Mouse (Mus musculus): Measurements from ENCODE around the gene Hdgfl3.
"Not testable (repeated sequence)": the region's sequence is repeated elsewhere in the genome, so short reads cannot be mapped to it uniquely, and the experiment has no call there.

Hdgfl3 gene

DNA sequence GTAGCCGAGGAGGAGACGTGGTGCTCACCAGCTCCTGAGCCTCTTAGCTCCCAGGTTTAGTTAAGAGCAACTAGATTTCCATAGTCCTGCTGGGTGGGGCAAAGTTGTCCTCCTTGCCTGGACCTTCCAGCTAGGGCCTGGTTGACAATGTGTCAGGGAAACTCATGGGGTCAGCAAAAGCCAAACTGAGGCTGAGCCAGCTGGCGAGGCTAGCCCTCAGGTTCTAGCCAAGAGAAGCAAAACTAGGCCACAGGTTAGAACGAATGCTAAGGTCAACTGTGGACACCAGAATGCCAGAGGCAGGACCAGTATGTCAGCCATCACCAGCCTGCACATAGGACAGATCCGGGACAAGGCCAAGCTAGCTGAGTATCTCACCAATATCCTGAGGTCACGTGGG is 92.8 kb downstream of the Hdgfl3 start:
- TF ChIP-seq CTCF (conservative IDR thresholded peaks at IDR 0.05; ENCODE audit: low read length), result no peak
- TF ChIP-seq POU5F1 (IDR thresholded peaks at IDR 0.05; ENCODE audit: borderline replicate concordance, low read length), result no peak
- no peak for TF ChIP-seq NANOG (IDR thresholded peaks at IDR 0.05; ENCODE audit: borderline replicate concordance, low read length)
- H3K4me3 ChIP-seq (replicated peaks; ENCODE audit: low read length), result no peak overlapping the region

DNA sequence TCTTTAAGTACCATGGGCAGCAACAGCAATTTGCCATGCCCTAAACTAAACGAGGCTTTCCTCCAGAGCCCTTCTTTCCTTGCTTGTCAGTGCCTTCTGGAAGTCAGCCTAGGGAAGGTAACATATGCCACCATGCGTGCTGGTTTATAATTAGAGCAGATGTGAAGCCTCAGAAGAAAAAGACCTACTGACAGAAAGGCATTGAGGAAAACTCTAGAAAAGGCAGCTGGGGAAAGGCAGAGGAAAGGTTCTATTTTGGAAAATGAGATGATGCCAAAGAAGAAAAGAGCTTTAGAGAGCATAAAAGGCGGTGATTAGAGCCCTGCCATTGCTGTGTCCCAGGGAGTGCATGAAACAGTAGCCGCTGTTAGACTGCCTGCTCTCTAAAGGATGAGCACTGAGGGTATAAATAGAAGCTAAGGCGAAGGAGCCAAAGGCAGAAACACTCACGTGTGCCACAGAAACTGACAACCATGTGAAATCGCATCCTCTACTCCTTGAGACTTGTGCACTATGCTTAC is 93.6 kb downstream of the Hdgfl3 start:
- Histone ChIP-seq H3K4me3 (replicated peaks; ENCODE audit: low read length) (no peak overlapping the region), H3K27me3 (ENCODE audit: insufficient read depth, low read length) (no peaks in the 10 kb centered on the region; the same call in 1 of the 2 replicates), H3K36me3 (ENCODE audit: insufficient read depth, low read length) (no peaks in the 10 kb centered on the region), H3K9me3 (ENCODE audit: low read length) (peaks cover 14% of the 10 kb centered on the region), H3K4me1 (replicated peaks; ENCODE audit: low read depth, low read length) (no peaks in the 10 kb centered on the region)
- TF ChIP-seq POU5F1 (IDR thresholded peaks at IDR 0.05; ENCODE audit: borderline replicate concordance, low read length) (no peak), CTCF (conservative IDR thresholded peaks at IDR 0.05; ENCODE audit: low read length) (no peak), NANOG (IDR thresholded peaks at IDR 0.05; ENCODE audit: borderline replicate concordance, low read length) (no peak)

More for the DNA sequence above, 92.8 kb downstream of the Hdgfl3 start:
- Histone ChIP-seq H3K27me3 (ENCODE audit: insufficient read depth, low read length) (no peaks in the 10 kb centered on the region; the same call in 1 of the 2 replicates), H3K4me1 (replicated peaks; ENCODE audit: low read depth, low read length) (no peaks in the 10 kb centered on the region), H3K36me3 (ENCODE audit: insufficient read depth, low read length) (no peaks in the 10 kb centered on the region), H3K9me3 (ENCODE audit: low read length) (peaks cover 7% of the 10 kb centered on the region)

DNA sequence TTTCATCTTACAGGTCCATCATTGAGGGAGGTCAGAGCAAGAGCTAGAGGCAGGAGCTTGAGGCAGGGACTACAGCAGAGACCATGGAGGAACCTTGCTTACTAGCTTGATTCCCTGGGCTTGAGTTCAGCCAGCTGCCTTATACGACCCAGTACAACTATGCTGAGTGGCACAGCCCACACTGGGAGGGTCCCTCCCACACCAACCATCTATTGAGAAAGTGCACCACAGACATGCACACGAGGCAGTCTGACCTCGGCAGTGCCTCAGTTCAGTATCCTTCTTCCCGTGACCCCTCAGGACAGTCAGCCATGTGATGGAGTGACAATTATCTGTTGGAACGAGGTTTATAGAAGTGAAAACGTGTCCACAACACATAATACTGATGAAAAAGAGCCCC is 94.5 kb downstream of the Hdgfl3 start:
- TF ChIP-seq NANOG (IDR thresholded peaks at IDR 0.05; ENCODE audit: borderline replicate concordance, low read length), result no peak
- no peak for TF ChIP-seq CTCF (conservative IDR thresholded peaks at IDR 0.05; ENCODE audit: low read length)
- no peak for TF ChIP-seq POU5F1 (IDR thresholded peaks at IDR 0.05; ENCODE audit: borderline replicate concordance, low read length)
- Histone ChIP-seq H3K4me1 (replicated peaks; ENCODE audit: low read depth, low read length) (no peaks in the 10 kb centered on the region), H3K27me3 (ENCODE audit: insufficient read depth, low read length) (no peaks in the 10 kb centered on the region; the same call in 1 of the 2 replicates), H3K4me3 (replicated peaks; ENCODE audit: low read length) (no peak overlapping the region), H3K36me3 (ENCODE audit: insufficient read depth, low read length) (no peaks in the 10 kb centered on the region), H3K9me3 (ENCODE audit: low read length) (peaks cover 14% of the 10 kb centered on the region)

DNA sequence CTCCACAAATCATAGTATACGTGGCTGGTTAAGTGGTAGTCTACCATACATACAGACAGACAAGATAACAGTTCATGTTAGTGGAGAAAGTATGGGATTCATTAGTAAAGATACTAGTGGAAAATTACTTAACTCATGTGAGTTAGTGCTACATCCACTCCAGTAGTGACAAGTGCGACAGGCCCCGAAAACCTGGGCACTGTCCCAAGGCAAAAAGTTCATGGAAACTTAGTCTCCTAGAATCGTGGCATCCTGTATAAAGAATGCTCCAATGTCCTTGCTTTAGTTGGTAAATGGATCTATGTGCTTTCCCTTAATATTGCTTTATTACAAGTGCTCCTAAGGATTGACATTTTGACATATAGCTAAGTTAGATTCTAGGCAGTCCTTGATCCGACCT is 96.5 kb downstream of the Hdgfl3 start:
- not testable (repeated sequence) for H3K4me3 ChIP-seq (replicated peaks; ENCODE audit: low read length); H3K36me3 ChIP-seq (ENCODE audit: insufficient read depth, low read length); H3K4me1 ChIP-seq (replicated peaks; ENCODE audit: low read depth, low read length); H3K27me3 ChIP-seq (ENCODE audit: insufficient read depth, low read length)
- H3K9me3 ChIP-seq (ENCODE audit: low read length), result peaks cover 14% of the 10 kb centered on the region

DNA sequence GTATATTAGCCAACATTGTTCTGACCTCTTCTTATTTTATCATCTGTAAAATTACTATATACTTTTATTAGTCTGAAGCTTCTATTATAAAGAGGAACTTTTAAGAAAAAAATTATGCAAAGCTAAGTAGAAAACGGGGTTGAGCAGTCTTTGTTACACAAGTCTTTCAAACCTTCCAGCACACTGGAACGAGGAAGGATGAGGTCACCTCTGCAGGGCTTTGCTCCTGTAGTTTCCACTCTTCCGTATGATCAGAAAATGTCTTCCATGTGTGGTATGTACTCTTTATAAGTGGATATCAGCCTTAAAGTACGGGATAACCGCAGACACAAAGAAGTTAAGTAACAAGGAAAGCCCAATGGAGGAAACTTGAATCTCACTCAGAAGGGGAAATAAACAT is 98.8 kb downstream of the Hdgfl3 start:
- no peaks in the 10 kb centered on the region for H3K27me3 ChIP-seq (ENCODE audit: insufficient read depth, low read length)
- H3K4me1 ChIP-seq (replicated peaks; ENCODE audit: low read depth, low read length), result no peaks in the 10 kb centered on the region
- TF ChIP-seq POU5F1 (IDR thresholded peaks at IDR 0.05; ENCODE audit: borderline replicate concordance, low read length) (no peak), NANOG (IDR thresholded peaks at IDR 0.05; ENCODE audit: borderline replicate concordance, low read length) (no peak), CTCF (conservative IDR thresholded peaks at IDR 0.05; ENCODE audit: low read length) (no peak)
- no peak overlapping the region for H3K4me3 ChIP-seq (replicated peaks; ENCODE audit: low read length)
- H3K36me3 ChIP-seq (ENCODE audit: insufficient read depth, low read length), result no peaks in the 10 kb centered on the region
- H3K9me3 ChIP-seq (ENCODE audit: low read length), result peaks cover 14% of the 10 kb centered on the region

DNA sequence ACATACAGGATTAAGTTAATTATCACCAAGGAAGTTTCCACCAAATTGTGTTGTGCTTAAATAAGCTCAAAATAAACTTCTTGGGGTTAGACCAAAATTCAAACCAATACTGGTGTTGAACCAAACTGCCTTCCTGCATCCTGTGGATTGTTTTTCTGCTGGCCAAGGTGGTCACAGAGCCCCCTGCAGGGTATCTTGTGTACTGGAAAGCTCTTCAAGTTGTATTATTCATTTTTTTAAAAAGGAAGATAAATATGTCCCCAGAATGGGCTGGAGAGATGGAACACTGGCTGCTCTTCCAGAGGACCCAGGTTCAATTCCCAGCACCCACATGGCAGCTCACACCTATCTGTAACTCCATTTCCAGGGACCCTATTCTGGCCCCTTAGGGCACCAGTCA is 99.4 kb downstream of the Hdgfl3 start:
- H3K4me1 ChIP-seq (replicated peaks; ENCODE audit: low read depth, low read length), result no peaks in the 10 kb centered on the region; the same call in 1 of the 2 replicates
- H3K36me3 ChIP-seq (ENCODE audit: insufficient read depth, low read length), result no peaks in the 10 kb centered on the region
- no peak overlapping the region for H3K4me3 ChIP-seq (replicated peaks; ENCODE audit: low read length)
- H3K27me3 ChIP-seq (ENCODE audit: insufficient read depth, low read length), result no peaks in the 10 kb centered on the region
- TF ChIP-seq POU5F1 (IDR thresholded peaks at IDR 0.05; ENCODE audit: borderline replicate concordance, low read length) (no peak), CTCF (conservative IDR thresholded peaks at IDR 0.05; ENCODE audit: low read length) (peak; percentile 26), NANOG (IDR thresholded peaks at IDR 0.05; ENCODE audit: borderline replicate concordance, low read length) (no peak)
- peaks cover 14% of the 10 kb centered on the region for H3K9me3 ChIP-seq (ENCODE audit: low read length)
